Mouse (Mus musculus): Measurements from ENCODE around the gene Mst1r.
A peak's percentile ranks its signal among the peaks of the same experiment; 100 is the strongest.

Gene Mst1r

GRCm38 (mm10) chr9:107906252-107906966 lies at the start of gene Mst1r:
Gene Mst1r (plus strand): TSS chr9:107906873.
- no peak for DNase-seq (ENCODE audit: low spot score)

- no peak for DNase-seq (ENCODE audit: low spot score)
Observed at GRCm38 (mm10) chr9:107858343-107858742, 48.3 kb upstream of the Mst1r start.

DNA sequence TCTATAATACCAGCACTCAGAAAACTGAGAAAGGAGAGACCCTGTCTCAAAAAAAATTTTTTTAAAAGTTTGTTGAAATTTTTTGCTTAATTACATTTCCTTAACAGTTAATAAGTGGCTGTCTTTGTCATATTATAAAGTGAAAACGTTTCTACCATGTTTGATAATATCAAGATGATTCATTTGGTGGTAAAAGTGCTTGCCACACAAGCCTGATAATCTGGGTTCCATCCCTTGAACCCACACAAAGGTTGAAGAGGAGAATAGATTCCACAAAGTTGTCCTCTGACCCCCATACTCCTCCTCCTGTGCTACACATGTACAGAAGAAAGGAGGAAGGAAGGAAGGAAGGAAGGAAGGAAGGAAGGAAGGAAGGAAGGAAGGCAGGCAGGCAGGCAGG lies 42.2 kb upstream of the Mst1r start:
- DNase-seq (ENCODE audit: low spot score) = no peak

- no peak for DNase-seq (ENCODE audit: low spot score)
Observed at GRCm38 (mm10) chr9:107866081-107866480, 40.6 kb upstream of the Mst1r start.

GRCm38 (mm10) chr9:107872350-107873098 lies 34.1 kb upstream of the Mst1r start:
- peak; percentile 66 for DNase-seq (ENCODE audit: low spot score)

DNA sequence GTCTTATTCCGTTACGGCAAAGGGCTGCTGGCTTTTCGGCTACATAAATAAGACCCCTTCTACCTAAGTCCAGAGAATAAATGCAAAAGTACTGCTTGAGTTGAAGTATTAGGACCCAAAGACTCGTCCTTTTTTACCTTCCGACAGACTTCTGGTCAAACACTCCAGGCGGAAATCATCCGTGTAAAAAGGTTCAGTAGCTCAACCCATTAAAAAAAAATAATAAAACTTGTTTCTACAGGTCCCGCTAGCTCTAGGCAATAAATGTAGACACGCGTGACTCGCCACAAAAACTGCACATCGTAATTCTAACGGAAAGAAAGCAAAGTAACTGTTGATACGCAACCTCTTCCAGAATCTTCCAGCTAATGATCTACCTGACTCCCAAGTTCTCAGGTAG lies 33.5 kb upstream of the Mst1r start, which contains the start of gene Rbm6:
TSS of gene Rbm6 (minus strand) at position 101 of the 400 bp plus-strand sequence.
- no peak for DNase-seq (ENCODE audit: low spot score)

- no peak for DNase-seq (ENCODE audit: low spot score)
Observed at GRCm38 (mm10) chr9:107880411-107880810, 26.3 kb upstream of the Mst1r start.

- no peak for DNase-seq (ENCODE audit: low spot score)
Observed at GRCm38 (mm10) chr9:107887804-107888266, 18.8 kb upstream of the Mst1r start, which contains the start of gene Mon1a. Gene Mon1a (plus strand): TSS chr9:107888151.

DNA sequence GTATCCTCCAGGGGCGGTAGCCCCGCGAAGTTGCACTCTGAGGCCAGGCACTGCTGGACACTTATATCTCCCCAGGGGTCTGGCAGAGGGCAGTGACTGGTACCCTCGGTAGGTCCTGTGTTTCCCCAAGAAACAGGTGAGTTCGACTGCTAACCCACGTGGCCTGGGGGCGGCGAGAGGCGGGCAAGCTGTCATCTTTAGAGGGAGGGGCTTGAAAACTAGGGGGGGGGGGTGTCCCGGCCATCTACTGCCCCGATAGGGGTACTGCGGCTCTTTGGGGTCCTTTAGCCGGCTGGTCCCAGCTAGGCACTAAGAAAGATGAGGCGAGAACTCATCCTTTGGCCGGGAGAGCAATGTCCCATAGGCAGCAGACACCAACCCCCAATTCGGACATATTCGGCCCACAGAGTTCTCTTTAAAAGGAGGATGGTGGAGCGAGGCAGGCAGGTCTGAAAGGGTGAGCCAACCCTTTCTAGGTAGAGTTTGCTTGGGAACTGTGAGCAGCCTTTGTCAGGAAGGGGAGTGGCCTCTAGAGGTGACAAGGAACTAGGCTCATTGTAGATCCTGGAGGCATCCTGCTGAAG lies 18.3 kb upstream of the Mst1r start:
- no peak for DNase-seq (ENCODE audit: low spot score)

GRCm38 (mm10) chr9:107890260-107890659 lies 16.4 kb upstream of the Mst1r start:
- DNase-seq (ENCODE audit: low spot score) = no peak

DNA sequence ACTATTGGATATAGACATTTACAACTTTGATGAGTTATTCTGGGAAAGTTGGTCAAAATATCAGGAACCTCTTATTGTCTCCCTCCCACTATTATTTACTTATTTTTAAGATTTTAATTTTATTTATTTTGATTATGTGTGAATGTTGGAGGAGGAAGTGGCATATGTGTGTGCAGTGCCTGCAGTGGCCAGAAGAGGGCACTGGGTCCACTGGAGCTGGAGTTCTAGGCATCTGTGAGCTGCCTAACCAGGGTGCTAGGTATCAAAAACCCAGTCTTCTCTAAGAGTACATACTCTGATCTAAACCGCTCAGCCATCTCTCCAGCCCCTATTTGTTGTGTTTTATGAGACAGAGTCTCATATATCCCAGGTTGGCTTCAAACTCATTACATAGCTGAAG lies 15.7 kb upstream of the Mst1r start:
- no peak for DNase-seq (ENCODE audit: low spot score)

DNA sequence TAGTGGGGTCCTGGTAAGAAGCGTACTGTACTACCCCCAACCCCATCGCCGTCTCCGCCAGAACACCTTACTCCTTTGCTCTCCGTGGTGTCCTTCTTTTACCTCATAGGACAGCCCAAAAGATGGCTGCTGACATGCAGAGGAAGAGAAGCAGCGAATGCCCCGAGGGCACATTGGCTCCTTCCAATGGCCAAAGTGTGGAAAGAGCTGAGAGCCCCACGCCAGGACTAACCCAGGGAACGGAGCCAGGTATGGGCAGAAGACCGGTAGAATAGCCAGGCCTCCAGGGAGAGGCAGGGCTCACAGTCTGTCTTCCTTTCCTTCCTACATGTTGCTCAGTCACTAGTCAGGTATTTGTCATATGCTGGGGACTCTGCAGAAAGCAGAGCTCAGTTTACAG lies 8.1 kb upstream of the Mst1r start:
- DNase-seq (ENCODE audit: low spot score) = no peak

DNA sequence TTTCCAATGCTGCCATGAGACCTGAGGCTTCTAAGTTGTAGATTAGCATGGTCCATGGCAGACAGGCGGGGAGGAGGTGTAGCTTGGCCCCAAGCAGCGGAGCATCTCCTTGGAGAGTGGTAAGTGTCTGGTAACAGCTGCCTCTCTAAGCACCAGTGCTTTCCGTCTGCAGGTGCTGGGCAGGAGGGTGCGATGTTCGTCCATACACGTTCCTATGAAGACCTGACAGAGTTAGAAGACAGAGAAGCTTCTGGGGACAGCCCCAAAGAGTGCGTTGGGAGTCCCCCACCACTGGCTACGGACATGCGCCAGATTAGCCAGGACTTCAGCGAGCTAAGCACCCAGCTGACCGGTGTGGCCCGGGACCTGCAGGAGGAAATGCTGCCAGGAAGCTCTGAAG lies 6.8 kb upstream of the Mst1r start:
- no peak for DNase-seq (ENCODE audit: low spot score)

DNA sequence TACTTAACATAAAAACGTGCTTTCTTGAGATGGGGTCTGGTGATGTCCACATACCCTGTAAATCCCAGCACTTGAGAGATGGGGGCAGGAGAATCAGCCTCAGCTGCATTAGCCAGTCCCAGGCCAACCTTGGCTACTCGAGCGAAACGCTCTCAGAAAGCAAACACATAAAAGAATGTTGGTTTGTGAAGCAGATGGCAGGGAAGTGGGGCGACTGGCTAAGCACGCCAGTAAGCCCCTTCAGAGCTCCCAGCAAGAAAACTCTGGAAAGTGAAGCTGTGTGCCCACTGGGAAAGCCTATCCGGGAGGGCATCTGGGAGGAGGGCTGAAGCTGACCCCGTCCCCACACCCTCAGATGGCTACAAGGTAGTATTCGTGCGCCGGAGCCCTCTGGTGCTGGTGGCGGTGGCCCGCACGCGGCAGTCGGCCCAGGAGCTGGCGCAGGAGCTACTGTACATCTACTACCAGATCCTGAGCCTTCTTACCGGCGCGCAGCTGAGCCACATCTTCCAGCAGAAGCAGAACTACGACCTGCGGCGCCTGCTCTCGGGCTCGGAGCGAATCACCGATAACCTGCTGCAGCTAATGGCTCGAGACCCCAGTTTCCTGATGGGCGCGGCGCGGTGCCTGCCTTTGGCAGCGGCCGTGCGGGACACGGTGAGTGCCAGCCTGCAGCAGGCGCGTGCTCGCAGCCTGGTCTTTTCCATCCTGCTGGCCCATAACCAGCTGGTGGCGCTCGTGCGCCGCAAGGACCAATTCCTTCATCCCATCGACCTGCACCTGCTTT lies 5.6 kb upstream of the Mst1r start:
- DNase-seq (ENCODE audit: low spot score) = no peak

- no peak for DNase-seq (ENCODE audit: low spot score)
Observed at GRCm38 (mm10) chr9:107901627-107901914, 5.1 kb upstream of the Mst1r start.

GRCm38 (mm10) chr9:107904726-107905125 lies 1.9 kb upstream of the Mst1r start:
- DNase-seq (ENCODE audit: low spot score) = no peak

GRCm38 (mm10) chr9:107906967-107907800 lies 511 bp downstream of the Mst1r start:
- no peak for DNase-seq (ENCODE audit: low spot score)

DNA sequence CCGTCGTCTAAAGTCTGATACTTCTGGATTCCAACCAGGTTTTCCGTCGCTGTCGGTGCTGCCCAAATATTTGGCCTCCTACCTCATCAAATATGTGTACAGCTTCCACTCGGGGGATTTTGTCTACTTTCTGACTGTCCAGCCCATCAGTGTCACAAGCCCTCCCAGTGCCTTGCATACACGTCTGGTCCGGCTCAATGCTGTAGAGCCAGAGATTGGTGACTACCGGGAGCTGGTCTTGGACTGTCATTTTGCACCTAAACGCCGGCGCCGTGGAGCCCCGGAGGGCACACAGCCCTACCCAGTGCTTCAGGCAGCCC lies 1.1 kb downstream of the Mst1r start:
- no peak for DNase-seq (ENCODE audit: low spot score)

DNA sequence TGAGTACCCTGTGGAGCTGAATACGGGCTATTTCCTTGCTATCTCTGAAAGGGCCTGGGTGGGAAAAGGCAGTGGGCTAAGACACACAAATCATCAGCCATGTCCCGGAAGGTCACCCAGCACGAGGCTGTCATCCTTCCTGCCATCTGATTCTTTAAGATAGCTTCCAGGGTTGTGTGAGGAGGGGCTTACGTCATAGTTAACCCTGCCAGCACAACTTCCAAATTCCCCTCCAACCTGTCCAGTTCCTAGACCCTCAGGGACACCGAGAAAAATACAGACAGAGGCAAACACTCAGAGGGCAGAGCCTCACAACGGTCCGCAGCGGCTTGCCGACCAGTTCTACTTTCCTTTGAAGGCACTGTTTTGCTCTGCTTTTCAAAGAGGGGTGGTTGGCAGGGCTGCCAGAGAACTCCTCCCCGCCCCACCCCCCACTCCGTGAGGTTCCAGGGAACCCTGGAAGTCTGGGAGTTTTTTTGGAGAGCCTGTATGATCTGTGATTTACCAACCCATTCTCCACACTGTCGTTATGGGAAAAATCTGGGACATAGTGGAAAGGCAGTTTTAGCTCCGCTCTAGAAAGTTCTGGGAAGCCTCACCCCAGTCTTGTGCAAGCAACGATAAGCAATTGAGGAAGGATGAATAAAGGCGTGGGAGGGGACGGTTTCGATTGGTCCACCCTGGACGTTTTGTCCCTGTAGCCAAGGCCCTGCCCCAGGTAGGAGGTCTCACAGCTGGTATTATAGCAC lies 1.9 kb downstream of the Mst1r start:
- no peak for DNase-seq (ENCODE audit: low spot score)

GRCm38 (mm10) chr9:107910025-107910769 lies 3.5 kb downstream of the Mst1r start:
- no peak for DNase-seq (ENCODE audit: low spot score)
